ENCODE assay signal across 21 mouse cellular contexts in genomic region chr2:14989350-14989749, GRCm38 (mm10). TPM values are rescaled to one million over a fixed set of nuclear protein-coding genes. Genes with fewer than 3 reads are reported as not detected.
A peak's percentile ranks its signal among the peaks of the same experiment; 100 is the strongest.
DNase-seq lines count a peak whose midpoint lies in the region; ATAC-seq lines count a peak whose summit lies in the region.
"Had no signal": no experiment of that assay in that cellular context is flagged by ENCODE, and none has a peak within 500 bp of the region (broad histone marks: within the 10 kb centered on the region; RNA-seq: fewer than 3 reads in every experiment).

No protein-coding gene starts in this region.

- no peak overlapping the region for H3K27ac ChIP-seq in heart, embryonic 16.5 days (ENCODE audit: low read length)
- H3K27ac ChIP-seq: embryonic facial prominence, embryonic 13.5 days; forebrain, embryonic 12.5 days; heart, embryonic 13.5 days; hindbrain, embryonic 13.5 days had no signal

- H3K27me3 ChIP-seq in heart, embryonic 16.5 days (ENCODE audit: control insufficient read depth, insufficient read depth, low read length) = no peaks in the 10 kb centered on the region
- H3K27me3 ChIP-seq: embryonic facial prominence, embryonic 13.5 days; forebrain, embryonic 12.5 days; heart, embryonic 13.5 days; hindbrain, embryonic 13.5 days; Patski had no signal

- no peak overlapping the region for H3K4me3 ChIP-seq in heart, embryonic 16.5 days (ENCODE audit: low read length)
- H3K4me3 ChIP-seq: embryonic facial prominence, embryonic 13.5 days; forebrain, embryonic 12.5 days; heart, embryonic 13.5 days; hindbrain, embryonic 13.5 days had no signal

- no peaks in the 10 kb centered on the region for H3K9me3 ChIP-seq in heart, embryonic 16.5 days (replicated peaks; ENCODE audit: control insufficient read depth, low read length)
- H3K9me3 ChIP-seq: embryonic facial prominence, embryonic 13.5 days; forebrain, embryonic 12.5 days; heart, embryonic 13.5 days; hindbrain, embryonic 13.5 days had no signal

- WGBS in heart, embryonic 16.5 days = 79% methylated on average over 4 of the region's 4 CpGs

- peak; percentile 63; the same call in 1 of the 2 replicates for ATAC-seq in heart, embryonic 16.5 days (replicated peaks; ENCODE audit: extremely low read depth, insufficient read depth, low FRiP score)
- ATAC-seq: activated CD4-positive, CD25-positive, alpha-beta regulatory T cell, adult 4 months; forebrain, embryonic 16.5 days; Patski had no signal

- no peak overlapping the region for H3K4me2 ChIP-seq in heart, embryonic 16.5 days (ENCODE audit: low read depth, low read length)
- H3K4me2 ChIP-seq: embryonic facial prominence, embryonic 13.5 days; forebrain, embryonic 12.5 days; heart, embryonic 13.5 days; hindbrain, embryonic 13.5 days had no signal

- no peaks in the 10 kb centered on the region for H3K4me1 ChIP-seq in heart, embryonic 16.5 days (ENCODE audit: control insufficient read depth, insufficient read depth, low read length)
- H3K4me1 ChIP-seq: embryonic facial prominence, embryonic 13.5 days; forebrain, embryonic 12.5 days; heart, embryonic 13.5 days; hindbrain, embryonic 13.5 days had no signal

- peaks cover 19% of the 10 kb centered on the region for H3K36me3 ChIP-seq in heart, embryonic 16.5 days (ENCODE audit: control insufficient read depth, insufficient read depth)

- H3K9ac ChIP-seq in heart, embryonic 16.5 days (ENCODE audit: low read length) = no peak overlapping the region
- H3K9ac ChIP-seq: embryonic facial prominence, embryonic 13.5 days; forebrain, embryonic 12.5 days; heart, embryonic 13.5 days; hindbrain, embryonic 13.5 days had no signal

- no peak for DNase-seq in heart, adult 9 months (ENCODE audit: low spot score in 2 of 2)
- DNase-seq in naive thymus-derived CD4-positive, alpha-beta T cell, adult 2 months (ENCODE audit: low read depth) = peak; percentile 22
- peak; percentile 56 to 62 for DNase-seq in thymus, postnatal 10 days (ENCODE audit: low spot score in 2 of 2)
- peak; percentile 48 for DNase-seq in thymus, postnatal 4 days
- no peak for DNase-seq in gastrocnemius, postnatal 4 days (ENCODE audit: low spot score in 2 of 2)
- no peak for DNase-seq in adrenal gland, postnatal 10 days
- no peak for DNase-seq in retina, postnatal 1 day
- DNase-seq: adrenal gland, postnatal 25 days; B cell, adult 2 months; cerebellum, adult 2 months; cerebellum, postnatal 14 days; gastrocnemius, postnatal 14 days; heart, postnatal 10 days had no signal

RNA-seq across cellular contexts. Expression of gene Arl5b, which starts 59.8 kb away (rescaled TPM):
- polyA plus RNA-seq in heart, embryonic 16.5 days (2015; fragmentation: Nextera tagmentation; extraction: Ambion mirVana) = 19.7 and 21.0 TPM in 2 replicates
- 10 to 100 TPM; 23.4 to 27.4 TPM for total RNA-seq in gastrocnemius, postnatal 4 days (2021)
- 10 to 100 TPM; 24.9 to 31.9 TPM for total RNA-seq in adrenal gland, postnatal 10 days (2021)

Comparison
In these comparisons a context has a peak if more than half of its experiments do, and no peak if none do; other contexts are left out.
1. DNase-seq: peak in naive thymus-derived CD4-positive, alpha-beta T cell, adult 2 months (single experiment), thymus, postnatal 10 days (2 of 2) and thymus, postnatal 4 days (single experiment); none in heart, adult 9 months (0 of 2), gastrocnemius, postnatal 4 days (0 of 2), adrenal gland, postnatal 10 days (single experiment) and retina, postnatal 1 day (single experiment).